Mouse (Mus musculus) heart, embryonic 15.5 days (tissue): ENCODE measurements around the gene Dennd1a. TPM values are rescaled to one million over a fixed set of nuclear protein-coding genes. Genes with fewer than 3 reads are reported as not detected.

ENCODE experiments used
- ATAC-seq: fragments of 200-750 bp; cut with Nextera tagmentation; replicated peaks from 2 replicates; pipeline ENCODE4 v1.8.0; 2017; ENCODE audit warnings: low read depth, moderate TSS enrichment; ENCODE audit not compliant: insufficient number of reproducible peaks, insufficient read depth, low FRiP score
- H3K27ac ChIP-seq: fragments of 300-500 bp; sonication (generic); 2 replicates; pipeline ENCODE4 v1.5.1; 2015; ENCODE audit warnings: mild to moderate bottlenecking, inconsistent platforms
- H3K27me3 ChIP-seq: fragments of 300-500 bp; sonication (generic); 2 replicates; pipeline ENCODE4 v1.6.1; 2015; ENCODE audit warnings: inconsistent platforms
- H3K36me3 ChIP-seq: fragments of 300-500 bp; sonication (generic); 2 replicates; pipeline ENCODE4 v1.6.1; 2015; ENCODE audit warnings: mild to moderate bottlenecking, inconsistent platforms
- H3K4me1 ChIP-seq: fragments of 300-500 bp; sonication (generic); replicated peaks from 2 replicates; pipeline ENCODE4 v1.6.1; 2015; ENCODE audit warnings: inconsistent platforms
- H3K4me2 ChIP-seq: fragments of 300-500 bp; sonication (generic); 2 replicates; pipeline ENCODE4 v1.6.1; 2015; ENCODE audit warnings: inconsistent platforms, mild to moderate bottlenecking, moderate library complexity
- H3K4me3 ChIP-seq: fragments of 300-500 bp; sonication (generic); 2 replicates; pipeline ENCODE4 v1.5.1; 2015; ENCODE audit warnings: mild to moderate bottlenecking, inconsistent platforms
- H3K9ac ChIP-seq: fragments of 300-500 bp; sonication (generic); 2 replicates; pipeline ENCODE4 v1.6.1; 2015; ENCODE audit warnings: mild to moderate bottlenecking, inconsistent platforms
- H3K9me3 ChIP-seq: fragments of 300-500 bp; sonication (generic); replicated peaks from 2 replicates; pipeline ENCODE4 v1.6.1; 2016; ENCODE audit warnings: inconsistent platforms
- WGBS: fragments of 180-500 bp; shearing (Covaris S2); methylation state at CpG from one replicate; pipeline ENCODE4 v1.1.7; 2015; ENCODE audit warnings: mixed read lengths; 5-methylcytosine and 5-hydroxymethylcytosine counted together
- polyA plus RNA-seq: library from polyadenylated mRNA; unstranded; fragments of >200 nt; fragmentation: Nextera tagmentation; extraction: Ambion mirVana; gene quantifications from 2 replicates; pipeline ENCODE4 v1.2.1, GENCODE M21; 2015

Gene Dennd1a
- polyA plus RNA-seq, 1 experiment from 2014 or later, result 10.5 TPM

GRCm38 (mm10) chr2:38295939-38296338 lies 8.7 kb upstream of the Dennd1a start:
- Histone ChIP-seq H3K9ac (no peak overlapping the region), H3K4me2 (no peak overlapping the region), H3K36me3 (no peaks in the 10 kb centered on the region), H3K9me3 (no peaks in the 10 kb centered on the region), H3K27ac (no peak overlapping the region), H3K4me3 (no peak overlapping the region), H3K27me3 (no peaks in the 10 kb centered on the region), H3K4me1 (no peaks in the 10 kb centered on the region)
- ATAC-seq, result no peak
- 85% methylated on average over 4 of the region's 4 CpGs for WGBS

- 85% methylated on average over 1 of the region's 1 CpGs for WGBS
- Histone ChIP-seq H3K4me2 (no peak overlapping the region), H3K4me1 (peaks cover 13% of the 10 kb centered on the region; the same call in 1 of the 2 replicates), H3K36me3 (no peaks in the 10 kb centered on the region), H3K9me3 (no peaks in the 10 kb centered on the region), H3K9ac (no peak overlapping the region), H3K4me3 (no peak overlapping the region), H3K27ac (no peak overlapping the region), H3K27me3 (no peaks in the 10 kb centered on the region)
- ATAC-seq, result no peak
Measured at GRCm38 (mm10) chr2:38291526-38291925, 4.3 kb upstream of the Dennd1a start.

GRCm38 (mm10) chr2:38288226-38288625 lies 1.0 kb upstream of the Dennd1a start:
- ATAC-seq, result no peak
- Histone ChIP-seq H3K27me3 (no peaks in the 10 kb centered on the region), H3K9ac (no peak overlapping the region), H3K36me3 (no peaks in the 10 kb centered on the region), H3K9me3 (no peaks in the 10 kb centered on the region), H3K27ac (no peak overlapping the region), H3K4me1 (peaks cover 26% of the 10 kb centered on the region), H3K4me2 (no peak overlapping the region), H3K4me3 (no peak overlapping the region)
- WGBS, result 65% methylated on average over 2 of the region's 2 CpGs

GRCm38 (mm10) chr2:38286433-38286732 lies 807 bp downstream of the Dennd1a start:
- Histone ChIP-seq H3K4me1 (peaks cover 26% of the 10 kb centered on the region), H3K9ac (peak overlapping the region; percentile 97), H3K27ac (peak overlapping the region; percentile 94), H3K27me3 (no peaks in the 10 kb centered on the region), H3K4me3 (peak overlapping the region; percentile 91), H3K9me3 (no peaks in the 10 kb centered on the region), H3K36me3 (no peaks in the 10 kb centered on the region), H3K4me2 (peak overlapping the region; percentile 75)
- 10% methylated on average over 4 of the region's 4 CpGs for WGBS
- no peak for ATAC-seq

- peak overlapping the region; percentile 97 for H3K9ac ChIP-seq
- no peaks in the 10 kb centered on the region for H3K9me3 ChIP-seq
- peak overlapping the region; percentile 94; the same call in 1 of the 2 replicates for H3K27ac ChIP-seq
- no peaks in the 10 kb centered on the region for H3K36me3 ChIP-seq
- H3K4me1 ChIP-seq, result peaks cover 26% of the 10 kb centered on the region
- no peak for ATAC-seq
- WGBS, result 67% methylated on average over 4 of the region's 4 CpGs
- H3K4me2 ChIP-seq, result peak overlapping the region; percentile 75
- H3K4me3 ChIP-seq, result peak overlapping the region; percentile 91
- no peaks in the 10 kb centered on the region for H3K27me3 ChIP-seq
Measured at GRCm38 (mm10) chr2:38285781-38286432, 1.3 kb downstream of the Dennd1a start.

GRCm38 (mm10) chr2:38283961-38284360 lies 3.2 kb downstream of the Dennd1a start:
- Histone ChIP-seq H3K36me3 (no peaks in the 10 kb centered on the region), H3K4me3 (no peak overlapping the region), H3K27me3 (no peaks in the 10 kb centered on the region), H3K9ac (no peak overlapping the region), H3K27ac (no peak overlapping the region), H3K4me1 (peaks cover 18% of the 10 kb centered on the region), H3K9me3 (no peaks in the 10 kb centered on the region), H3K4me2 (no peak overlapping the region)
- ATAC-seq, result no peak
- WGBS, result 69% methylated on average over 1 of the region's 1 CpGs

- no peak overlapping the region for H3K9ac ChIP-seq
- no peak for ATAC-seq
Measured at GRCm38 (mm10) chr2:38280376-38280775, 6.8 kb downstream of the Dennd1a start.

GRCm38 (mm10) chr2:38274973-38275372 lies 12.2 kb downstream of the Dennd1a start:
- H3K4me1 ChIP-seq, result no peaks in the 10 kb centered on the region
- no peaks in the 10 kb centered on the region for H3K36me3 ChIP-seq
- no peak overlapping the region for H3K27ac ChIP-seq
- H3K9ac ChIP-seq, result no peak overlapping the region
- ATAC-seq, result no peak
- no peaks in the 10 kb centered on the region for H3K9me3 ChIP-seq
- H3K4me2 ChIP-seq, result no peak overlapping the region
- 98% methylated on average over 2 of the region's 2 CpGs for WGBS
- no peaks in the 10 kb centered on the region for H3K27me3 ChIP-seq
- H3K4me3 ChIP-seq, result no peak overlapping the region

More at GRCm38 (mm10) chr2:38280376-38280775, 6.8 kb downstream of the Dennd1a start:
- Histone ChIP-seq H3K4me3 (no peak overlapping the region), H3K4me2 (no peak overlapping the region), H3K27me3 (no peaks in the 10 kb centered on the region), H3K4me1 (peaks cover 3% of the 10 kb centered on the region), H3K36me3 (no peaks in the 10 kb centered on the region), H3K9me3 (no peaks in the 10 kb centered on the region), H3K27ac (no peak overlapping the region)

GRCm38 (mm10) chr2:38263653-38264052 lies 23.5 kb downstream of the Dennd1a start:
- Histone ChIP-seq H3K36me3 (no peaks in the 10 kb centered on the region), H3K4me2 (no peak overlapping the region), H3K9ac (no peak overlapping the region), H3K27ac (no peak overlapping the region), H3K4me3 (no peak overlapping the region), H3K27me3 (no peaks in the 10 kb centered on the region), H3K4me1 (no peaks in the 10 kb centered on the region), H3K9me3 (no peaks in the 10 kb centered on the region)
- WGBS, result 60% methylated on average over 2 of the region's 2 CpGs
- no peak for ATAC-seq

GRCm38 (mm10) chr2:38259052-38259451 lies 28.1 kb downstream of the Dennd1a start:
- H3K9ac ChIP-seq, result no peak overlapping the region
- H3K27ac ChIP-seq, result no peak overlapping the region
- H3K36me3 ChIP-seq, result no peaks in the 10 kb centered on the region
- no peaks in the 10 kb centered on the region for H3K27me3 ChIP-seq
- ATAC-seq, result no peak
- H3K4me2 ChIP-seq, result no peak overlapping the region
- H3K9me3 ChIP-seq, result no peaks in the 10 kb centered on the region
- H3K4me3 ChIP-seq, result no peak overlapping the region
- H3K4me1 ChIP-seq, result no peaks in the 10 kb centered on the region

- H3K4me1 ChIP-seq, result no peaks in the 10 kb centered on the region
- no peaks in the 10 kb centered on the region; the same call in 1 of the 2 replicates for H3K36me3 ChIP-seq
- 63% methylated on average over 1 of the region's 1 CpGs for WGBS
- no peaks in the 10 kb centered on the region for H3K27me3 ChIP-seq
- H3K9me3 ChIP-seq, result no peaks in the 10 kb centered on the region
- no peak for ATAC-seq
- H3K27ac ChIP-seq, result no peak overlapping the region
- no peak overlapping the region for H3K4me2 ChIP-seq
- no peak overlapping the region for H3K9ac ChIP-seq
- no peak overlapping the region for H3K4me3 ChIP-seq
Measured at GRCm38 (mm10) chr2:38237616-38238015, 49.6 kb downstream of the Dennd1a start.

GRCm38 (mm10) chr2:38235593-38235992 lies 51.6 kb downstream of the Dennd1a start:
- ATAC-seq, result no peak
- 90% methylated on average over 2 of the region's 2 CpGs for WGBS

More at GRCm38 (mm10) chr2:38235593-38235992, 51.6 kb downstream of the Dennd1a start:
- Histone ChIP-seq H3K9me3 (no peaks in the 10 kb centered on the region), H3K9ac (no peak overlapping the region), H3K4me1 (no peaks in the 10 kb centered on the region; the same call in 1 of the 2 replicates), H3K27me3 (no peaks in the 10 kb centered on the region), H3K4me2 (no peak overlapping the region), H3K27ac (no peak overlapping the region), H3K36me3 (no peaks in the 10 kb centered on the region; the same call in 1 of the 2 replicates), H3K4me3 (no peak overlapping the region)
